Mouse (Mus musculus): ENCODE measurements around the gene Adam12.

DNA sequence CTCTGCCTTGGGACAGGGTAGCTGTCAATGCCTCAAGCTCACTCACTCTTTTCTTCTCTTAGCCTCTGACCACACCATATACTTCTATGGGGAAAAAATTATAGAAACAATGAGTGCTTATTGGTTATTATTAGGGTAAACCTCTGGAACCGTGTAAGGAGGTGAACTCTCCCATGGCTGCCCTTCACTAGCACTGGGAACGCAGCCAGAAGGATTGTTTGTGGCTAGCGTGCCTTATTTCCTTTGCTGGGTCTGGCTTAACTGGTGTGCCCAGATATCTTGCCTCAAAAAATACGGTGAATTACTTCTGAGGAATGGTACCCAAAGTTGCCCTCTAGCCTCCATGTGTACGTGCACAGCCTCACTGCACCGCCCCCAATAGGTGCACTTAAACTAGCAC lies 43.4 kb downstream of the Adam12 start:
- no peak for TF ChIP-seq CTCF (conservative IDR thresholded peaks at IDR 0.05; ENCODE audit: insufficient read depth, insufficient read length, low read depth, low read length)
- no peak for TF ChIP-seq POLR2A (IDR thresholded peaks at IDR 0.05; ENCODE audit: low read depth, low read length)
